Mouse (Mus musculus): Measurements from ENCODE around the gene Ubxn2a. TPM values are rescaled to one million over a fixed set of nuclear protein-coding genes. Genes with fewer than 3 reads are reported as not detected.

Gene Ubxn2a
- polyA plus RNA-seq, 1 experiment from 2014 or later, result 24.7 TPM

DNA sequence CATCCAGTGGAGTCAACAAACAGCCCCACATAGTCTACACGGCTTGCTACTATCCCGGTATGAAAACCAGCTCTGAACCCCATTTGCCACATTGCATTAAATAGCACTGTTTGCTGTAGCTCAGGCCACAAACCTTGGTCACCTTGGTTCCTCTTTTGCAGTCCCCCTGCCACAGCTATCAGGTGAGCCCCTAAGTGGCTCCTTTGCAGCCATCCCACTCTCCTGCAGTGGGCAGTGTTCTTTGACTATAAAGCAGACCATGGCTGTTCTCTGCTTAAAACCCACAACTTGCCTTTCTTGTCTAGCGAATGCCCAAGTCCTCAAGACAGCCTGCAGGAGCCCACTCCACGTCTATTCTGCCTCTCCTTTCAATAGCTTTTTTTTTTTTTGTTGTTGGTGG lies 35.2 kb downstream of the Ubxn2a start:
- H3K4me3 ChIP-seq (ENCODE audit: low read length), result no peak overlapping the region
- 47% methylated on average over 4 of the region's 4 CpGs for WGBS
- ATAC-seq (ENCODE audit: low read depth), result no peak
- H3K4me1 ChIP-seq (replicated peaks; ENCODE audit: control insufficient read depth, insufficient read depth, low read length), result peaks cover 14% of the 10 kb centered on the region
- H3K9ac ChIP-seq (ENCODE audit: low read length), result no peak overlapping the region
- H3K27ac ChIP-seq (ENCODE audit: low read length), result no peak overlapping the region
- H3K4me2 ChIP-seq (ENCODE audit: low read depth, low read length), result no peak overlapping the region
- H3K27me3 ChIP-seq (ENCODE audit: control insufficient read depth, insufficient read depth, low read depth, low read length), result no peaks in the 10 kb centered on the region; the same call in 1 of the 2 replicates
- no peaks in the 10 kb centered on the region for H3K36me3 ChIP-seq (ENCODE audit: control insufficient read depth, insufficient read depth, low read length)
- H3K9me3 ChIP-seq (ENCODE audit: control insufficient read depth, low read length), result no peaks in the 10 kb centered on the region

DNA sequence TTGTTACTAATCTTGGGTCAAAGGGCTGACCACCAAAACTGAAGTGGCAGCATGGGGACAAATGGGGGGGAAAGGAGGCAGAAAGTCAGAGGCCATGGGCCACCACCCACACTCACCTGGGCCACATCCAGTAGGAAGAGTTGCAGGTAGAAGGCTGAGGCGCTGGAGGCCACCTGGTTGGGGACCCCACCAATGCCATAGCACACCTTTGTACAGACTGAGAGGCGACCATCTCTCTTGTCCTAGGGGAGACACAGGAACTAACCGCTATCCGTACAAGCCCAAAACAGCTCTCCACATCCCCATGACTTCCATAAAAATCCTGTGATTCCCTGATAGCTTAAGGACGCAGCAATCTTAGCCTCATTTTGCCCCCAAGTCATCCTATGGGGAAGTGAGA lies 36.2 kb downstream of the Ubxn2a start:
- Histone ChIP-seq H3K36me3 (ENCODE audit: control insufficient read depth, insufficient read depth, low read length) (no peaks in the 10 kb centered on the region), H3K4me3 (ENCODE audit: low read length) (no peak overlapping the region), H3K9ac (ENCODE audit: low read length) (no peak overlapping the region), H3K4me1 (replicated peaks; ENCODE audit: control insufficient read depth, insufficient read depth, low read length) (peaks cover 14% of the 10 kb centered on the region), H3K4me2 (ENCODE audit: low read depth, low read length) (no peak overlapping the region), H3K27ac (ENCODE audit: low read length) (no peak overlapping the region), H3K9me3 (ENCODE audit: control insufficient read depth, low read length) (no peaks in the 10 kb centered on the region), H3K27me3 (ENCODE audit: control insufficient read depth, insufficient read depth, low read depth, low read length) (no peaks in the 10 kb centered on the region; the same call in 1 of the 2 replicates)
- ATAC-seq (ENCODE audit: low read depth), result no peak
- 87% methylated on average over 5 of the region's 5 CpGs for WGBS

DNA sequence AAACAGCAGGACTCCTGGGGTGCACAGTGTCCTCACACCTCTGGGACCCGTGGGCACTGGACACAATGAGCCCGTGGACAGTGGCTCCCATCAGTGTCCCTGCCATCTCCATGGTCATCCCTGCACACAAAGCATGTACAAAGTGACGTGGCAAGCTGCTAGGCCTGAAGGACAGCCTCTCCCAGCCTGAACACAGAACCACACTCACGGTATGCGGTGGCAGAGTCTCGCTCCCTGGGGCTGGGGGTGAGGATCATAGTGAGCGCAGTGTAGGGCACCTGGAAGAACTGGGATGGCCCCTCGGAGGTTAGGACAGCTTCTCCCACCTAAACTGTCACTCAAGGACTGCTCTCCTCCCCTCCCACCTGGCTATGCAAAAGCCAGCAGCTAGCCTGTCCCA lies 38.6 kb downstream of the Ubxn2a start:
- Histone ChIP-seq H3K9ac (ENCODE audit: low read length) (no peak overlapping the region), H3K4me1 (replicated peaks; ENCODE audit: control insufficient read depth, insufficient read depth, low read length) (peaks cover 11% of the 10 kb centered on the region), H3K9me3 (ENCODE audit: control insufficient read depth, low read length) (no peaks in the 10 kb centered on the region), H3K4me3 (ENCODE audit: low read length) (no peak overlapping the region), H3K36me3 (ENCODE audit: control insufficient read depth, insufficient read depth, low read length) (no peaks in the 10 kb centered on the region), H3K4me2 (ENCODE audit: low read depth, low read length) (no peak overlapping the region), H3K27ac (ENCODE audit: low read length) (no peak overlapping the region), H3K27me3 (ENCODE audit: control insufficient read depth, insufficient read depth, low read depth, low read length) (no peaks in the 10 kb centered on the region; the same call in 1 of the 2 replicates)
- 70% methylated on average over 8 of the region's 8 CpGs for WGBS
- no peak for ATAC-seq (ENCODE audit: low read depth)

DNA sequence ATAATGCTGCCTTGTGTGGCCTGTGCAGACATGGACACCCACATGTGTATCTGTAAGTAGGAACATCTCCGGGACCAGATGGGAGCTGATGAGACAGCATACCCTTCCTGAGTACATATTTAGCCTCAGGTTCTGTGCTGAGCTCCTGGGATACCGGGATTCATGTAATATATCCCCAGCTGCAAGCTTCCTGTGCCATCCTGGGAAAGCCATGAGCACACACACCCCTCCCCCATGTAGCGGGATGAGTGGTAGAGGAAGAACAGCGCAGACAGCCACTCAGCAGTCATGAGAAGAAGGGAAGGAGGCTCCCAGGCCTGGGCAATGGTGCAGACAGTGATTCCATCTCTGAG lies 43.2 kb downstream of the Ubxn2a start:
- peaks cover 13% of the 10 kb centered on the region for H3K4me1 ChIP-seq (replicated peaks; ENCODE audit: control insufficient read depth, insufficient read depth, low read length)
- peak overlapping the region; percentile 70; the same call in 1 of the 2 replicates for H3K27ac ChIP-seq (ENCODE audit: low read length)
- 35% methylated on average over 4 of the region's 4 CpGs for WGBS
- H3K4me2 ChIP-seq (ENCODE audit: low read depth, low read length), result no peak overlapping the region
- no peak overlapping the region for H3K9ac ChIP-seq (ENCODE audit: low read length)
- no peak overlapping the region for H3K4me3 ChIP-seq (ENCODE audit: low read length)
- H3K27me3 ChIP-seq (ENCODE audit: control insufficient read depth, insufficient read depth, low read depth, low read length), result no peaks in the 10 kb centered on the region
- no peaks in the 10 kb centered on the region for H3K9me3 ChIP-seq (ENCODE audit: control insufficient read depth, low read length)
- no peak for ATAC-seq (ENCODE audit: low read depth)
- no peaks in the 10 kb centered on the region for H3K36me3 ChIP-seq (ENCODE audit: control insufficient read depth, insufficient read depth, low read length)

DNA sequence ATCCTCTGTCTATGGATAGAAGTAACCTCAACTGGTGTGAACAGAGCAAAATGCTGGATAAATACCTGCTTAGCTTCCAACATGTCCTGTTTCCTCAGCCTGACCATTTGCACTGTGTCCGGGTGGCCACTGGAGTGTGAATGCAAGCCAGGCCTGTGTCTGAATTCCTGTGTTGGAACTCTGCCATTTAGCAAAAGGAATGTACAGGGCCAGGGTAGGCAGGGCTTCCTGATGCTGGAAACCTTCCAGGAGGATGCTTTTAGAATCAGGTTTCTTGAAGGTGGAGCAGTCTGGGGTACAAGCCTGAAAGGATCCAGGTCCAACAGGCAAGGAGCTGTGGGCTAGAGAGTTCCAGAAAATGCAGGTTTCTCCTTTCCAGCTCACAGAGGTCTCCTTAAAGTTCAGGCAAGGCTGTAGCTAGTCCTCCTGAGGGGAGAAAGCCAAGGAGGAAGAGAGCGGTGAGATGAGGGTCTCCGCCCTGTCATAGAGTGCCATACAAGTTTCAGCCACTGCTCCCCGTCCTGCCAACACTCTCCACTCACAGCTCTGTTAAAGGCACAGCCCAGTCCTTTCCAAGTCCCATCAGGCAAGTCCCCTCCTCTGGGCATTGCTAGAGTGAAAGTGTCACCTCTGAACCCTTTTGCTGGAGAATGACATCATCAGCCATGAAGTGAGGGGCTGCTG lies 43.7 kb downstream of the Ubxn2a start:
- peak; percentile 86 for ATAC-seq (ENCODE audit: low read depth)
- Histone ChIP-seq H3K4me2 (ENCODE audit: low read depth, low read length) (no peak overlapping the region), H3K27me3 (ENCODE audit: control insufficient read depth, insufficient read depth, low read depth, low read length) (no peaks in the 10 kb centered on the region), H3K4me1 (replicated peaks; ENCODE audit: control insufficient read depth, insufficient read depth, low read length) (peaks cover 14% of the 10 kb centered on the region), H3K36me3 (ENCODE audit: control insufficient read depth, insufficient read depth, low read length) (no peaks in the 10 kb centered on the region), H3K27ac (ENCODE audit: low read length) (peak overlapping the region; percentile 70), H3K4me3 (ENCODE audit: low read length) (no peak overlapping the region), H3K9me3 (ENCODE audit: control insufficient read depth, low read length) (no peaks in the 10 kb centered on the region), H3K9ac (ENCODE audit: low read length) (peak overlapping the region; percentile 26; the same call in 1 of the 2 replicates)
- 22% methylated on average over 4 of the region's 4 CpGs for WGBS

DNA sequence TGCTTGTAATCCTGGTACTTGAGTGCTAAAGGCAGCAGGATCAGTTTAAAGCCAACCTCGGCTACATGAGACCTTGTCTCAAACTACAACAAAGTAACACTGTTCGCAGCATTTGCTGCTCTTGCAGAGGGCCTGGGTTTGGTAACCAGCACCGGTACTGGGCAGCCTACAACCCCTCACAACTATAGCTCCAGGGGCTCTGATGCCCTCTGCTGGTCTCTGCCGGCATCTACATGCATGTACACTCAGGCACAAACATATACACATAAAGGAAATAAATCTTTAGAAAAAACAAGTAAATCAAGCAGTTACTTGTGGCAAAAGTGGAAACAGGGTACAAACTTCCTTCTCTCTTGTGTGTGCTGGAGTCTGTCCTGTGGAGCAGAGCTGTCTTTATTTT lies 44.8 kb downstream of the Ubxn2a start:
- 88% methylated on average over 4 of the region's 4 CpGs for WGBS
- Histone ChIP-seq H3K4me3 (ENCODE audit: low read length) (no peak overlapping the region), H3K4me1 (replicated peaks; ENCODE audit: control insufficient read depth, insufficient read depth, low read length) (peaks cover 14% of the 10 kb centered on the region), H3K27ac (ENCODE audit: low read length) (no peak overlapping the region), H3K27me3 (ENCODE audit: control insufficient read depth, insufficient read depth, low read depth, low read length) (no peaks in the 10 kb centered on the region), H3K9ac (ENCODE audit: low read length) (no peak overlapping the region), H3K4me2 (ENCODE audit: low read depth, low read length) (no peak overlapping the region), H3K9me3 (ENCODE audit: control insufficient read depth, low read length) (no peaks in the 10 kb centered on the region), H3K36me3 (ENCODE audit: control insufficient read depth, insufficient read depth, low read length) (no peaks in the 10 kb centered on the region)
- ATAC-seq (ENCODE audit: low read depth), result no peak

DNA sequence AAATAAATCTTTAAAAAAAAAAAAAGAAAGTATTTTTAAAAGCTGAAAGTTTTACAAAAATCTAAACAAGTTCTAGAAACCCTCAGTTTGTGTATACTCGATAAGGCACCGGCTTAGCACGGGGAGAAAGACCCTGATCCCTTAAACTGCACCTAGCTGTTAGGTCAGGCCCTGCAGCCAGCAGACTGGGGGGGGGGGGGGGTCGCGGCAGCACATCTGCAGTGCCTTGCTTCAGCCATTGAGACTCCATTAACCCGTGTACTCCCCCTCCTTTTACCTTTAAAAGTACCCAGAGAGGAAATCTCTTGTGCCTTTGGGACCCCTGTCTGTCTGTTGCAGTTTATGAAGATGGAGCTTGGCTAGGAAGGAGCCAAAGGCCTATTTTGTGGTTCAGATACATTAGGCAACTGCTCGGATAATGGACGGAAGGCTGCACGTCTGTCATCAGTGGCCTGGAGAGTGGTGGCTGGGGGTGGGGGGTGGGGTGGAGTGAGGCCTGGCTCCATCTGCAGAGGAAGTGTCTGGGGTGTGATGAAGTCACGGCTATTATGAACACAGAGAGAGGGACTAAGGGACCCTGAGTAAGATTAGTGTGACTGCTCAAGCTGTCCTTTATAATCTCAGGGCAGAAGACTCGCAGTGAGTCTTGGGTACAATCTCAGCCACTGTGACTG lies 48.1 kb downstream of the Ubxn2a start:
- no peak; the same call in 1 of the 2 replicates for ATAC-seq (ENCODE audit: low read depth)
- Histone ChIP-seq H3K27ac (ENCODE audit: low read length) (no peak overlapping the region), H3K9me3 (ENCODE audit: control insufficient read depth, low read length) (no peaks in the 10 kb centered on the region), H3K36me3 (ENCODE audit: control insufficient read depth, insufficient read depth, low read length) (peaks cover 13% of the 10 kb centered on the region), H3K9ac (ENCODE audit: low read length) (no peak overlapping the region), H3K4me3 (ENCODE audit: low read length) (no peak overlapping the region), H3K4me1 (replicated peaks; ENCODE audit: control insufficient read depth, insufficient read depth, low read length) (peaks cover 12% of the 10 kb centered on the region), H3K4me2 (ENCODE audit: low read depth, low read length) (no peak overlapping the region), H3K27me3 (ENCODE audit: control insufficient read depth, insufficient read depth, low read depth, low read length) (no peaks in the 10 kb centered on the region)
- 37% methylated on average over 11 of the region's 11 CpGs for WGBS

DNA sequence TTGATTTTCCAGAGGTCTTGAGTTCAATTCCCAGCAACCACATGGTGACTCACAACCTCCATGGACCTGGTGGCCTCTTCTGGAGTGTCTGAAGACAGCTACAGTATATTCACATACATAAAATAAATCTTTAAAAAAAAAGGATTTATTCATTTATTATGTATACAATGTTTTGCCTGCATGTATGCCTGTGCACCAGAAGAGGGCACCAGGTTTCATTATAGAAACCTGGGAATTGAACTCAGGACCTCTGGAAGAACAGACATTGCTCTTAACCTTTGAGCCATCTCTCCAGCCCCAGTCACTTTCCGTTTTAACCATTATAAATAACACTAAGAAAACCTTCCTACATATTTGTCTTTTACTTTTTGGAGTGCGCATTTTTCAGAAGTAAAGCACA lies 50.7 kb downstream of the Ubxn2a start:
- no peaks in the 10 kb centered on the region for H3K9me3 ChIP-seq (ENCODE audit: control insufficient read depth, low read length)
- 95% methylated on average over 2 of the region's 2 CpGs for WGBS
- ATAC-seq (ENCODE audit: low read depth), result no peak
- no peak overlapping the region for H3K4me3 ChIP-seq (ENCODE audit: low read length)
- H3K36me3 ChIP-seq (ENCODE audit: control insufficient read depth, insufficient read depth, low read length), result peaks cover 18% of the 10 kb centered on the region
- no peak overlapping the region for H3K27ac ChIP-seq (ENCODE audit: low read length)
- H3K27me3 ChIP-seq (ENCODE audit: control insufficient read depth, insufficient read depth, low read depth, low read length), result no peaks in the 10 kb centered on the region
- peaks cover 3% of the 10 kb centered on the region; the same call in 1 of the 2 replicates for H3K4me1 ChIP-seq (replicated peaks; ENCODE audit: control insufficient read depth, insufficient read depth, low read length)
- no peak overlapping the region for H3K4me2 ChIP-seq (ENCODE audit: low read depth, low read length)
- no peak overlapping the region for H3K9ac ChIP-seq (ENCODE audit: low read length)

DNA sequence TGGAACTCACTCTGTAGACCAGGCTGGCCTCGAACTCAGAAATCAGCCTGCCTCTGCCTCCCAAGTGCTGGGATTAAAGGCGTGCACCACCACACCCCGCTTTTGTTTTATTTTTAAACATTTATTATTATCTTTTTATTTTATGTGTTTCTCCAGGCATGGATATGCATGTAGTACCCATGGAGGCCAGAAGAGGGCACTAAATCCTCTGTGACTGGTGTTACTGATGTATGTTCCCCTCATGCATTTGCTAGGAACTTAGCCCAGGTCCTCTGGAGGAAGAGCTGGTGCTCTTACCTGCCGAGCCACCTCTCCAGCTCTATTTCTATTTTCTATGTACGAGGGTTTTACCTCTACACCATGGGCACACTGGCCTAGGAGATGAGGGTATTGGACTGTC lies 51.3 kb downstream of the Ubxn2a start:
- no peak overlapping the region for H3K4me2 ChIP-seq (ENCODE audit: low read depth, low read length)
- H3K4me3 ChIP-seq (ENCODE audit: low read length), result no peak overlapping the region
- peaks cover 18% of the 10 kb centered on the region for H3K36me3 ChIP-seq (ENCODE audit: control insufficient read depth, insufficient read depth, low read length)
- ATAC-seq (ENCODE audit: low read depth), result no peak
- no peak overlapping the region for H3K27ac ChIP-seq (ENCODE audit: low read length)
- peaks cover 3% of the 10 kb centered on the region; the same call in 1 of the 2 replicates for H3K4me1 ChIP-seq (replicated peaks; ENCODE audit: control insufficient read depth, insufficient read depth, low read length)
- no peaks in the 10 kb centered on the region for H3K9me3 ChIP-seq (ENCODE audit: control insufficient read depth, low read length)
- no peak overlapping the region for H3K9ac ChIP-seq (ENCODE audit: low read length)
- no peaks in the 10 kb centered on the region for H3K27me3 ChIP-seq (ENCODE audit: control insufficient read depth, insufficient read depth, low read depth, low read length)
- WGBS, result 91% methylated on average over 5 of the region's 5 CpGs

Data from lung, embryonic 16.5 days (tissue).